Comparison of ENCODE assay signal across 8 mouse cellular contexts in genomic region chr7:29906682-29907058, GRCm38 (mm10). TPM values are rescaled to one million over a fixed set of nuclear protein-coding genes. Genes with fewer than 3 reads are reported as not detected.
DNase-seq lines count a peak whose midpoint lies in the region; ATAC-seq and TF ChIP-seq lines count a peak whose summit lies in the region.

No protein-coding gene starts in this region.

- DNase-seq in lung, embryonic 14.5 days, result no peak
- no peak for DNase-seq in lung, postnatal 10 days
- DNase-seq in forebrain, embryonic 11.5 days (ENCODE audit: low spot score), result no peak
- DNase-seq in kidney, postnatal 14 days, result peak; percentile 23
- DNase-seq in neural tube, embryonic 11.5 days (ENCODE audit: low spot score), result no peak
- no peak for DNase-seq in ovary, postnatal 14 days (ENCODE audit: low spot score)
- DNase-seq in spleen, postnatal 14 days (ENCODE audit: low spot score in 2 of 2), result no peak

- peak overlapping the region; percentile 58 for H3K4me3 ChIP-seq in lung, embryonic 14.5 days (ENCODE audit: low read depth, low read length)
- H3K4me3 ChIP-seq in forebrain, embryonic 11.5 days (ENCODE audit: low read depth, low read length), result peak overlapping the region; percentile 40
- H3K4me3 ChIP-seq in neural tube, embryonic 11.5 days (ENCODE audit: low read depth, low read length), result peak overlapping the region; percentile 54

- ATAC-seq in lung, embryonic 14.5 days (ENCODE audit: insufficient read depth), result no peak
- no peak for ATAC-seq in forebrain, embryonic 11.5 days (replicated peaks; ENCODE audit: low FRiP score)
- no peak for ATAC-seq in neural tube, embryonic 11.5 days (ENCODE audit: insufficient read depth, low FRiP score, low TSS enrichment)
- no peak for ATAC-seq in megakaryocyte-erythroid progenitor cell, adult 5-6 weeks (replicated peaks; ENCODE audit: low FRiP score, low TSS enrichment, poor library complexity, severe bottlenecking)

- no peaks in the 10 kb centered on the region for H3K9me3 ChIP-seq in lung, embryonic 14.5 days (ENCODE audit: low read depth, low read length)
- no peaks in the 10 kb centered on the region for H3K9me3 ChIP-seq in forebrain, embryonic 11.5 days (ENCODE audit: control insufficient read depth, low read length)
- H3K9me3 ChIP-seq in neural tube, embryonic 11.5 days (ENCODE audit: control insufficient read depth, low read length), result no peaks in the 10 kb centered on the region

- 23% methylated on average over 8 of the region's 8 CpGs for WGBS in lung, embryonic 14.5 days
- WGBS in forebrain, embryonic 11.5 days, result 24% methylated on average over 8 of the region's 8 CpGs
- 26% methylated on average over 8 of the region's 8 CpGs for WGBS in neural tube, embryonic 11.5 days

- TF ChIP-seq CTCF in lung, embryonic 14.5 days (IDR thresholded peaks at IDR 0.05; ENCODE audit: low read depth), result no peak

- peak overlapping the region; percentile 75 for H3K4me2 ChIP-seq in lung, embryonic 14.5 days
- H3K4me2 ChIP-seq in forebrain, embryonic 11.5 days (ENCODE audit: low read depth, low read length, severe bottlenecking), result peak overlapping the region; percentile 78
- H3K4me2 ChIP-seq in neural tube, embryonic 11.5 days (ENCODE audit: low read depth), result peak overlapping the region; percentile 70

- no peaks in the 10 kb centered on the region for H3K27me3 ChIP-seq in lung, embryonic 14.5 days (ENCODE audit: insufficient read depth, low read length)
- no peaks in the 10 kb centered on the region for H3K27me3 ChIP-seq in forebrain, embryonic 11.5 days (ENCODE audit: control insufficient read depth, insufficient read depth, low read length)
- H3K27me3 ChIP-seq in neural tube, embryonic 11.5 days (ENCODE audit: control insufficient read depth, insufficient read depth, low read length), result no peaks in the 10 kb centered on the region

- peak overlapping the region; percentile 59 for H3K9ac ChIP-seq in lung, embryonic 14.5 days
- peak overlapping the region; percentile 80 for H3K9ac ChIP-seq in forebrain, embryonic 11.5 days (ENCODE audit: low read length)
- H3K9ac ChIP-seq in neural tube, embryonic 11.5 days (ENCODE audit: low read length), result peak overlapping the region; percentile 60

- no peaks in the 10 kb centered on the region for H3K4me1 ChIP-seq in lung, embryonic 14.5 days (ENCODE audit: insufficient read depth)
- 0 out of 2 replicates have a peak, but pooled peaks cover 4% of the 10 kb centered on the region for H3K4me1 ChIP-seq in forebrain, embryonic 11.5 days (replicated peaks; ENCODE audit: control insufficient read depth, insufficient read depth, low read length)
- H3K4me1 ChIP-seq in neural tube, embryonic 11.5 days (ENCODE audit: control insufficient read depth, insufficient read depth, low read length), result peaks cover 4% of the 10 kb centered on the region; the same call in 1 of the 2 replicates

- peak overlapping the region; percentile 95 for H3K27ac ChIP-seq in lung, embryonic 14.5 days (ENCODE audit: low read depth)
- peak overlapping the region; percentile 98 for H3K27ac ChIP-seq in forebrain, embryonic 11.5 days (ENCODE audit: low read depth, low read length)
- H3K27ac ChIP-seq in neural tube, embryonic 11.5 days (ENCODE audit: low read depth, low read length), result peak overlapping the region; percentile 93

- H3K36me3 ChIP-seq in lung, embryonic 14.5 days (ENCODE audit: insufficient read depth), result peaks cover 25% of the 10 kb centered on the region; the same call in 1 of the 2 replicates
- H3K36me3 ChIP-seq in forebrain, embryonic 11.5 days (ENCODE audit: control insufficient read depth, insufficient read depth, low read length), result no peaks in the 10 kb centered on the region; the same call in 1 of the 2 replicates
- no peaks in the 10 kb centered on the region; the same call in 1 of the 2 replicates for H3K36me3 ChIP-seq in neural tube, embryonic 11.5 days (ENCODE audit: control insufficient read depth, insufficient read depth, low read length)

RNA-seq across cellular contexts. Expression of gene Zfp27, which starts 0.3 kb away (rescaled TPM):
- polyA plus RNA-seq in lung, embryonic 14.5 days (2014; fragmentation: Nextera tagmentation; extraction: Ambion mirVana), result 11.3 and 12.6 TPM in 2 replicates
- polyA plus RNA-seq in forebrain, embryonic 11.5 days (2014; fragmentation: Nextera tagmentation; extraction: Ambion mirVana), result 12.4 and 13.7 TPM in 2 replicates
- polyA plus RNA-seq in neural tube, embryonic 11.5 days (2014; fragmentation: Nextera tagmentation; extraction: Ambion mirVana), result 14.4 and 15.0 TPM in 2 replicates
- 7.2 and 8.0 TPM in 2 replicates for total RNA-seq in megakaryocyte-erythroid progenitor cell, adult 5-6 weeks (2014; fragmentation: Nextera tagmentation)
- 8.3 and 11.1 TPM in 2 replicates for total RNA-seq in megakaryocyte-erythroid progenitor cell, adult 5-6 weeks (2017)

RNA-seq across cellular contexts. Expression of gene Zfp383, which starts 1.4 kb away (rescaled TPM):
- polyA plus RNA-seq in lung, embryonic 14.5 days (2014; fragmentation: Nextera tagmentation; extraction: Ambion mirVana), result 4.6 and 5.7 TPM in 2 replicates
- 7.5 and 7.9 TPM in 2 replicates for polyA plus RNA-seq in forebrain, embryonic 11.5 days (2014; fragmentation: Nextera tagmentation; extraction: Ambion mirVana)
- 6.7 and 7.6 TPM in 2 replicates for polyA plus RNA-seq in neural tube, embryonic 11.5 days (2014; fragmentation: Nextera tagmentation; extraction: Ambion mirVana)
- total RNA-seq in megakaryocyte-erythroid progenitor cell, adult 5-6 weeks (2014; fragmentation: Nextera tagmentation), result 0.12 and 0.74 TPM in 2 replicates
- total RNA-seq in megakaryocyte-erythroid progenitor cell, adult 5-6 weeks (2017), result 1.5 and 2.4 TPM in 2 replicates

RNA-seq across cellular contexts. Expression of gene Zfp420, which starts 46.9 kb away (rescaled TPM):
- 6.5 and 8.6 TPM in 2 replicates for polyA plus RNA-seq in lung, embryonic 14.5 days (2014; fragmentation: Nextera tagmentation; extraction: Ambion mirVana)
- polyA plus RNA-seq in forebrain, embryonic 11.5 days (2014; fragmentation: Nextera tagmentation; extraction: Ambion mirVana), result 10.4 and 13.4 TPM in 2 replicates
- polyA plus RNA-seq in neural tube, embryonic 11.5 days (2014; fragmentation: Nextera tagmentation; extraction: Ambion mirVana), result 10.7 and 12.2 TPM in 2 replicates
- total RNA-seq in megakaryocyte-erythroid progenitor cell, adult 5-6 weeks (2014; fragmentation: Nextera tagmentation), result 3.2 and 5.3 TPM in 2 replicates
- total RNA-seq in megakaryocyte-erythroid progenitor cell, adult 5-6 weeks (2017), result 2.6 and 3.5 TPM in 2 replicates

RNA-seq across cellular contexts. Expression of gene Zfp74, which starts 47.2 kb away (rescaled TPM):
- 12.4 and 13.2 TPM in 2 replicates for polyA plus RNA-seq in lung, embryonic 14.5 days (2014; fragmentation: Nextera tagmentation; extraction: Ambion mirVana)
- 13.1 and 13.2 TPM in 2 replicates for polyA plus RNA-seq in forebrain, embryonic 11.5 days (2014; fragmentation: Nextera tagmentation; extraction: Ambion mirVana)
- 11.0 and 12.9 TPM in 2 replicates for polyA plus RNA-seq in neural tube, embryonic 11.5 days (2014; fragmentation: Nextera tagmentation; extraction: Ambion mirVana)
- 9.1 and 10.6 TPM in 2 replicates for total RNA-seq in megakaryocyte-erythroid progenitor cell, adult 5-6 weeks (2014; fragmentation: Nextera tagmentation)
- 8.4 and 9.2 TPM in 2 replicates for total RNA-seq in megakaryocyte-erythroid progenitor cell, adult 5-6 weeks (2017)

RNA-seq across cellular contexts. Expression of gene Zfp940, which starts 53.2 kb away (rescaled TPM):
- 6.0 and 7.2 TPM in 2 replicates for polyA plus RNA-seq in lung, embryonic 14.5 days (2014; fragmentation: Nextera tagmentation; extraction: Ambion mirVana)
- 10.7 and 11.3 TPM in 2 replicates for polyA plus RNA-seq in forebrain, embryonic 11.5 days (2014; fragmentation: Nextera tagmentation; extraction: Ambion mirVana)
- polyA plus RNA-seq in neural tube, embryonic 11.5 days (2014; fragmentation: Nextera tagmentation; extraction: Ambion mirVana), result 12.3 and 12.4 TPM in 2 replicates
- total RNA-seq in megakaryocyte-erythroid progenitor cell, adult 5-6 weeks (2014; fragmentation: Nextera tagmentation), result 4.6 TPM in 2 replicates
- 8.2 and 10.7 TPM in 2 replicates for total RNA-seq in megakaryocyte-erythroid progenitor cell, adult 5-6 weeks (2017)
